Mouse (Mus musculus) embryonic facial prominence, embryonic 13.5 days (tissue): Measurements from ENCODE around the gene Gtf2h4. TPM values are rescaled to one million over a fixed set of nuclear protein-coding genes. Genes with fewer than 3 reads are reported as not detected.
A peak's percentile ranks its signal among the peaks of the same experiment; 100 is the strongest.

Experiments
- ATAC-seq: fragments of 200-750 bp; cut with Nextera tagmentation; 2 replicates; pipeline ENCODE4 v1.8.0; 2017; ENCODE audit warnings: low read depth; ENCODE audit not compliant: insufficient number of reproducible peaks, insufficient read depth, low FRiP score, low TSS enrichment
- H3K27ac ChIP-seq: fragments of 300-500 bp; sonication (generic); 2 replicates; pipeline ENCODE4 v1.5.1; 2015; ENCODE audit warnings: moderate library complexity, mild to moderate bottlenecking, inconsistent platforms
- H3K27me3 ChIP-seq: fragments of 300-500 bp; sonication (generic); 2 replicates; pipeline ENCODE4 v1.6.1; 2015; ENCODE audit warnings: mild to moderate bottlenecking, inconsistent platforms
- H3K36me3 ChIP-seq: fragments of 300-500 bp; sonication (generic); 2 replicates; pipeline ENCODE4 v1.6.1; 2015; ENCODE audit warnings: mild to moderate bottlenecking, inconsistent platforms
- H3K4me1 ChIP-seq: fragments of 300-500 bp; sonication (generic); 2 replicates; pipeline ENCODE4 v1.6.1; 2015; ENCODE audit warnings: inconsistent platforms
- H3K4me2 ChIP-seq: fragments of 300-500 bp; sonication (generic); 2 replicates; pipeline ENCODE4 v1.6.1; 2015; ENCODE audit warnings: moderate library complexity, mild to moderate bottlenecking, inconsistent platforms
- H3K4me3 ChIP-seq: fragments of 300-500 bp; sonication (generic); 2 replicates; pipeline ENCODE4 v1.5.1; 2015; ENCODE audit warnings: mild to moderate bottlenecking, inconsistent platforms
- H3K9ac ChIP-seq: fragments of 300-500 bp; sonication (generic); 2 replicates; pipeline ENCODE4 v1.6.1; 2015; ENCODE audit warnings: mild to moderate bottlenecking, inconsistent platforms
- H3K9me3 ChIP-seq: fragments of 300-500 bp; sonication (generic); 2 replicates; pipeline ENCODE4 v1.6.1; 2016; ENCODE audit warnings: inconsistent platforms
- WGBS: fragments of 180-500 bp; shearing (Covaris S2); methylation state at CpG from one replicate; pipeline ENCODE4 v1.1.7; 2015; ENCODE audit warnings: mixed read lengths; 5-methylcytosine and 5-hydroxymethylcytosine counted together
- polyA plus RNA-seq: library from polyadenylated mRNA; unstranded; fragments of >200 nt; fragmentation: Nextera tagmentation; extraction: Ambion mirVana; gene quantifications from 2 replicates; pipeline ENCODE4 v1.2.1, GENCODE M21; 2015

Gtf2h4 gene
- polyA plus RNA-seq, 1 experiment from 2014 or later: 48.6 TPM

- WGBS: 6% methylated on average over 14 of the region's 14 CpGs
- ATAC-seq: no peak
- peak overlapping the region; percentile 66 for H3K9ac ChIP-seq
Measured at GRCm38 (mm10) chr17:35703751-35704271, 30.3 kb upstream of the Gtf2h4 start.

GRCm38 (mm10) chr17:35703065-35703464 is 29.5 kb upstream of the Gtf2h4 start:
- Histone ChIP-seq H3K9ac (peak overlapping the region; percentile 78; the same call in 1 of the 2 replicates), H3K27me3 (no peaks in the 10 kb centered on the region), H3K36me3 (no peaks in the 10 kb centered on the region), H3K4me2 (peak overlapping the region; percentile 85), H3K4me1 (peaks cover 72% of the 10 kb centered on the region), H3K27ac (peak overlapping the region; percentile 97), H3K4me3 (peak overlapping the region; percentile 61; the same call in 1 of the 2 replicates), H3K9me3 (no peaks in the 10 kb centered on the region)
- WGBS: 9% methylated on average over 2 of the region's 2 CpGs
- no peak for ATAC-seq

More at GRCm38 (mm10) chr17:35703751-35704271, 30.3 kb upstream of the Gtf2h4 start:
- H3K9me3 ChIP-seq: no peaks in the 10 kb centered on the region
- peak overlapping the region; percentile 85 for H3K4me2 ChIP-seq
- peak overlapping the region; percentile 91 for H3K27ac ChIP-seq
- H3K36me3 ChIP-seq: no peaks in the 10 kb centered on the region
- H3K4me3 ChIP-seq: peak overlapping the region; percentile 37
- peaks cover 71% of the 10 kb centered on the region for H3K4me1 ChIP-seq
- no peaks in the 10 kb centered on the region for H3K27me3 ChIP-seq

- peak overlapping the region; percentile 61 for H3K4me3 ChIP-seq
- H3K9ac ChIP-seq: peak overlapping the region; percentile 78
- no peaks in the 10 kb centered on the region for H3K36me3 ChIP-seq
- no peaks in the 10 kb centered on the region for H3K27me3 ChIP-seq
- peak overlapping the region; percentile 85 for H3K4me2 ChIP-seq
- peaks cover 74% of the 10 kb centered on the region for H3K4me1 ChIP-seq
- H3K9me3 ChIP-seq: no peaks in the 10 kb centered on the region
- peak overlapping the region; percentile 97 for H3K27ac ChIP-seq
- no peak for ATAC-seq
- 6% methylated on average over 4 of the region's 4 CpGs for WGBS
Measured at GRCm38 (mm10) chr17:35702605-35703004, 29.1 kb upstream of the Gtf2h4 start.

GRCm38 (mm10) chr17:35701978-35702461 is 28.5 kb upstream of the Gtf2h4 start:
- H3K4me1 ChIP-seq: peaks cover 80% of the 10 kb centered on the region
- peak overlapping the region; percentile 97 for H3K27ac ChIP-seq
- WGBS: 4% methylated on average over 16 of the region's 16 CpGs
- H3K4me3 ChIP-seq: peak overlapping the region; percentile 61
- peak overlapping the region; percentile 85 for H3K4me2 ChIP-seq
- peak overlapping the region; percentile 78 for H3K9ac ChIP-seq
- no peaks in the 10 kb centered on the region for H3K27me3 ChIP-seq
- ATAC-seq: no peak
- no peaks in the 10 kb centered on the region for H3K9me3 ChIP-seq
- no peaks in the 10 kb centered on the region for H3K36me3 ChIP-seq

- H3K9ac ChIP-seq: peak overlapping the region; percentile 78
- H3K9me3 ChIP-seq: no peaks in the 10 kb centered on the region
- ATAC-seq: no peak
- peaks cover 85% of the 10 kb centered on the region for H3K4me1 ChIP-seq
- H3K27me3 ChIP-seq: no peaks in the 10 kb centered on the region
- H3K27ac ChIP-seq: peak overlapping the region; percentile 97
- WGBS: 4% methylated on average over 16 of the region's 16 CpGs
- peak overlapping the region; percentile 61 for H3K4me3 ChIP-seq
- peak overlapping the region; percentile 85 for H3K4me2 ChIP-seq
- no peaks in the 10 kb centered on the region for H3K36me3 ChIP-seq
Measured at GRCm38 (mm10) chr17:35701203-35701977, 27.9 kb upstream of the Gtf2h4 start.

GRCm38 (mm10) chr17:35700371-35700961 is 26.9 kb upstream of the Gtf2h4 start:
- no peaks in the 10 kb centered on the region for H3K27me3 ChIP-seq
- H3K9me3 ChIP-seq: no peaks in the 10 kb centered on the region
- H3K27ac ChIP-seq: peak overlapping the region; percentile 97
- H3K9ac ChIP-seq: peak overlapping the region; percentile 78
- peak overlapping the region; percentile 61 for H3K4me3 ChIP-seq
- peaks cover 6% of the 10 kb centered on the region for H3K36me3 ChIP-seq
- under 1% methylated on average over 57 of the region's 66 CpGs for WGBS
- ATAC-seq: peak; percentile 77
- H3K4me2 ChIP-seq: peak overlapping the region; percentile 85
- peaks cover 78% of the 10 kb centered on the region for H3K4me1 ChIP-seq

- Histone ChIP-seq H3K9me3 (no peaks in the 10 kb centered on the region), H3K36me3 (peaks cover 11% of the 10 kb centered on the region), H3K27me3 (no peaks in the 10 kb centered on the region), H3K4me1 (peaks cover 73% of the 10 kb centered on the region), H3K27ac (peak overlapping the region; percentile 97), H3K9ac (peak overlapping the region; percentile 78), H3K4me3 (peak overlapping the region; percentile 61), H3K4me2 (peak overlapping the region; percentile 85)
- ATAC-seq: no peak
- WGBS: 1% methylated on average over 19 of the region's 19 CpGs
Measured at GRCm38 (mm10) chr17:35699919-35700318, 26.4 kb upstream of the Gtf2h4 start.

GRCm38 (mm10) chr17:35698501-35698883 is 25.0 kb upstream of the Gtf2h4 start:
- Histone ChIP-seq H3K36me3 (peaks cover 15% of the 10 kb centered on the region), H3K4me3 (peak overlapping the region; percentile 43), H3K4me1 (peaks cover 59% of the 10 kb centered on the region), H3K9ac (peak overlapping the region; percentile 73), H3K27ac (peak overlapping the region; percentile 92), H3K27me3 (no peaks in the 10 kb centered on the region), H3K9me3 (no peaks in the 10 kb centered on the region), H3K4me2 (peak overlapping the region; percentile 85)
- ATAC-seq: no peak
- 30% methylated on average over 5 of the region's 5 CpGs for WGBS

GRCm38 (mm10) chr17:35697759-35698500 is 24.4 kb upstream of the Gtf2h4 start:
- Histone ChIP-seq H3K4me3 (peak overlapping the region; percentile 43), H3K4me2 (peak overlapping the region; percentile 85), H3K4me1 (peaks cover 57% of the 10 kb centered on the region), H3K27ac (peak overlapping the region; percentile 92), H3K36me3 (peaks cover 21% of the 10 kb centered on the region), H3K9me3 (no peaks in the 10 kb centered on the region), H3K27me3 (no peaks in the 10 kb centered on the region), H3K9ac (peak overlapping the region; percentile 73)
- ATAC-seq: peak; percentile 53
- 2% methylated on average over 16 of the region's 16 CpGs for WGBS

- ATAC-seq: no peak
- H3K4me3 ChIP-seq: peak overlapping the region; percentile 43
- peaks cover 51% of the 10 kb centered on the region for H3K4me1 ChIP-seq
- H3K27ac ChIP-seq: peak overlapping the region; percentile 92
- no peaks in the 10 kb centered on the region for H3K27me3 ChIP-seq
- peak overlapping the region; percentile 73 for H3K9ac ChIP-seq
- WGBS: 21% methylated on average over 1 of the region's 1 CpGs
- H3K36me3 ChIP-seq: peaks cover 26% of the 10 kb centered on the region
- H3K9me3 ChIP-seq: no peaks in the 10 kb centered on the region
- H3K4me2 ChIP-seq: peak overlapping the region; percentile 85
Measured at GRCm38 (mm10) chr17:35697429-35697758, 23.9 kb upstream of the Gtf2h4 start.

- Histone ChIP-seq H3K4me2 (peak overlapping the region; percentile 85), H3K27ac (peak overlapping the region; percentile 92), H3K27me3 (no peaks in the 10 kb centered on the region), H3K4me1 (peaks cover 44% of the 10 kb centered on the region), H3K4me3 (peak overlapping the region; percentile 43), H3K9ac (peak overlapping the region; percentile 73), H3K9me3 (no peaks in the 10 kb centered on the region), H3K36me3 (peaks cover 33% of the 10 kb centered on the region)
- 36% methylated on average over 6 of the region's 6 CpGs for WGBS
- ATAC-seq: no peak
Measured at GRCm38 (mm10) chr17:35696691-35697090, 23.2 kb upstream of the Gtf2h4 start.
